Comparison of ENCODE assay signal across 9 mouse cellular contexts in the genomic region with DNA sequence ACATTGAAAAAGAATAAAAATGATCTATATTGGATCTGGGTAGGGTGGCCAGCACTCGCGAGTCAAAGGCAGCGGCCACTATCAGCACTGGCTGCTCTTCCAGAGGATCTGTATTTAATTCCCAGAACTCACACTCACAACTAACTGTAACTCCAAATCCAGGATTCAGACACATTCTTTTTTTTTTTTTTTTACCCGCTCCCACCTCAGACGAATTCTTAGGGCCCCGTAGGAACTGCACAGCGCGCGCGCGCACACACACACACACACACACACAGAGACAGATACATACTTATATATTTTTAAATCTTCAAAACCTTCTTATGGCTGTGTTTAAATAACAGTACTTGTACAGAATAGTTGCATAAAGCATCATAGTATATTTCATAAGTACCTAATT. TPM values are rescaled to one million over a fixed set of nuclear protein-coding genes. Genes with fewer than 3 reads are reported as not detected.
DNase-seq lines count a peak whose midpoint lies in the region; ATAC-seq and TF ChIP-seq lines count a peak whose summit lies in the region.
"Had no signal": no experiment of that assay in that cellular context is flagged by ENCODE, and none has a peak within 500 bp of the region (broad histone marks: within the 10 kb centered on the region; RNA-seq: fewer than 3 reads in every experiment).

No protein-coding gene starts in this region.

- H3K4me3 ChIP-seq in kidney, embryonic 16.5 days (ENCODE audit: low read length): peak overlapping the region; percentile 99
- peak overlapping the region; percentile 100 for H3K4me3 ChIP-seq in G1E (ENCODE audit: low read depth, low read length)
- H3K4me3 ChIP-seq in forebrain, embryonic 10.5 days: peak overlapping the region; percentile 87
- H3K4me3 ChIP-seq in limb, embryonic 15.5 days: peak overlapping the region; percentile 79
- peak overlapping the region; percentile 95 for H3K4me3 ChIP-seq in stomach, embryonic 14.5 days (ENCODE audit: low read depth, low read length)

- H3K9me3 ChIP-seq in kidney, embryonic 16.5 days (ENCODE audit: low read length): no peaks in the 10 kb centered on the region
- H3K9me3 ChIP-seq in G1E (replicated peaks): no peaks in the 10 kb centered on the region
- H3K9me3 ChIP-seq in forebrain, embryonic 10.5 days: no peaks in the 10 kb centered on the region
- H3K9me3 ChIP-seq in limb, embryonic 15.5 days: no peaks in the 10 kb centered on the region
- H3K9me3 ChIP-seq in stomach, embryonic 14.5 days (ENCODE audit: control insufficient read depth, low read depth, low read length): no peaks in the 10 kb centered on the region

- peak; percentile 39; the same call in 1 of the 2 replicates for ATAC-seq in kidney, embryonic 16.5 days (ENCODE audit: low FRiP score, low TSS enrichment)
- no peak for ATAC-seq in G1E (ENCODE audit: extremely low read depth, insufficient number of reproducible peaks, low FRiP score, poor library complexity, severe bottlenecking)
- no peak for ATAC-seq in limb, embryonic 15.5 days (ENCODE audit: insufficient number of reproducible peaks, low FRiP score, low TSS enrichment, low read depth)
- ATAC-seq in stomach, embryonic 14.5 days (ENCODE audit: insufficient number of reproducible peaks, insufficient read depth, low FRiP score, low read depth): no peak

- H3K27me3 ChIP-seq in kidney, embryonic 16.5 days (ENCODE audit: insufficient read depth, low read length): no peaks in the 10 kb centered on the region
- no peaks in the 10 kb centered on the region for H3K27me3 ChIP-seq in G1E (ENCODE audit: insufficient read depth, low read length)
- no peaks in the 10 kb centered on the region for H3K27me3 ChIP-seq in forebrain, embryonic 10.5 days (ENCODE audit: poor library complexity, severe bottlenecking)
- H3K27me3 ChIP-seq in limb, embryonic 15.5 days: no peaks in the 10 kb centered on the region
- H3K27me3 ChIP-seq in stomach, embryonic 14.5 days (ENCODE audit: control insufficient read depth, insufficient read depth, low read length): no peaks in the 10 kb centered on the region

- H3K27ac ChIP-seq in kidney, embryonic 16.5 days (ENCODE audit: low read length): peak overlapping the region; percentile 92
- H3K27ac ChIP-seq in forebrain, embryonic 10.5 days: peak overlapping the region; percentile 97
- H3K27ac ChIP-seq in limb, embryonic 15.5 days: peak overlapping the region; percentile 94
- peak overlapping the region; percentile 66; the same call in 1 of the 2 replicates for H3K27ac ChIP-seq in stomach, embryonic 14.5 days (ENCODE audit: low read length)

- H3K4me1 ChIP-seq in kidney, embryonic 16.5 days (ENCODE audit: insufficient read depth, low read length): peaks cover 23% of the 10 kb centered on the region
- peaks cover 35% of the 10 kb centered on the region for H3K4me1 ChIP-seq in G1E (ENCODE audit: insufficient read depth, low read depth, low read length)
- H3K4me1 ChIP-seq in forebrain, embryonic 10.5 days: peaks cover 28% of the 10 kb centered on the region
- peaks cover 17% of the 10 kb centered on the region for H3K4me1 ChIP-seq in limb, embryonic 15.5 days
- peaks cover 10% of the 10 kb centered on the region for H3K4me1 ChIP-seq in stomach, embryonic 14.5 days (ENCODE audit: control insufficient read depth, insufficient read depth, low read length)

- H3K36me3 ChIP-seq in kidney, embryonic 16.5 days (ENCODE audit: insufficient read depth, low read length): peaks cover 9% of the 10 kb centered on the region; the same call in 1 of the 2 replicates
- H3K36me3 ChIP-seq in G1E (replicated peaks): peaks cover 38% of the 10 kb centered on the region
- H3K36me3 ChIP-seq in forebrain, embryonic 10.5 days (replicated peaks): peaks cover 27% of the 10 kb centered on the region
- peaks cover 19% of the 10 kb centered on the region for H3K36me3 ChIP-seq in limb, embryonic 15.5 days
- peaks cover 15% of the 10 kb centered on the region for H3K36me3 ChIP-seq in stomach, embryonic 14.5 days (ENCODE audit: control insufficient read depth, insufficient read depth, low read length)

- WGBS in kidney, embryonic 16.5 days: 23% methylated on average over 11 of the region's 11 CpGs
- 41% methylated on average over 11 of the region's 11 CpGs for WGBS in forebrain, embryonic 10.5 days
- WGBS in limb, embryonic 15.5 days: 33% methylated on average over 11 of the region's 11 CpGs
- 27% methylated on average over 11 of the region's 11 CpGs for WGBS in stomach, embryonic 14.5 days

- peak overlapping the region; percentile 77 for H3K4me2 ChIP-seq in kidney, embryonic 16.5 days (replicated peaks; ENCODE audit: low read depth, low read length)
- H3K4me2 ChIP-seq in limb, embryonic 15.5 days: peak overlapping the region; percentile 68
- peak overlapping the region; percentile 79 for H3K4me2 ChIP-seq in stomach, embryonic 14.5 days (replicated peaks; ENCODE audit: low read depth, low read length)

- peak overlapping the region; percentile 94 for H3K9ac ChIP-seq in kidney, embryonic 16.5 days (replicated peaks; ENCODE audit: low read length)
- peak overlapping the region; percentile 88 for H3K9ac ChIP-seq in limb, embryonic 15.5 days
- peak overlapping the region; percentile 87 for H3K9ac ChIP-seq in stomach, embryonic 14.5 days (replicated peaks; ENCODE audit: low read depth, low read length)

- no peak for DNase-seq in kidney, postnatal 4 days
- DNase-seq in G1E (ENCODE audit: low spot score): no peak
- no peak for DNase-seq in forebrain, embryonic 10.5 days (ENCODE audit: extremely low spot score, low spot score)
- no peak for DNase-seq in cerebellum, adult 9-11 months
- DNase-seq in kidney, adult 11 months: no peak

- TF ChIP-seq CTCF in G1E (IDR thresholded peaks at IDR 0.05; ENCODE audit: low read depth, low read length): no peak

RNA-seq across cellular contexts. Expression of a gene that starts 0.6 kb away (rescaled TPM):
- 61.4 and 62.3 TPM in 2 replicates for polyA plus RNA-seq in kidney, embryonic 16.5 days (2015; fragmentation: Nextera tagmentation; extraction: Ambion mirVana)
- total RNA-seq in G1E (2014; fragmentation: Nextera tagmentation) (27.8 and 29.8 TPM in 2 replicates), G1E (2017) (17.8 and 23.8 TPM in 2 replicates)
- 40.7 and 43.6 TPM in 2 replicates for polyA plus RNA-seq in G1E (2012)
- polyA plus RNA-seq in forebrain, embryonic 10.5 days (2016; fragmentation: Nextera tagmentation; extraction: Ambion mirVana): 59.0 and 63.1 TPM in 2 replicates
- 48.7 and 50.0 TPM in 2 replicates for polyA plus RNA-seq in limb, embryonic 15.5 days (2015; fragmentation: Nextera tagmentation; extraction: Ambion mirVana)
- 45.7 and 45.9 TPM in 2 replicates for polyA plus RNA-seq in stomach, embryonic 14.5 days (2014; fragmentation: Nextera tagmentation; extraction: Ambion mirVana)

RNA-seq across cellular contexts. Expression of a gene that starts 0.6 kb away (rescaled TPM):
- polyA plus RNA-seq in kidney, embryonic 16.5 days (2015; fragmentation: Nextera tagmentation; extraction: Ambion mirVana): 30.1 and 32.8 TPM in 2 replicates
- total RNA-seq in G1E (2014; fragmentation: Nextera tagmentation): 32.8 and 36.6 TPM in 2 replicates
- 35.3 and 35.4 TPM in 2 replicates for total RNA-seq in G1E (2017)
- polyA plus RNA-seq in G1E (2012): 1.2 and 1.9 TPM in 2 replicates
- polyA plus RNA-seq in forebrain, embryonic 10.5 days (2016; fragmentation: Nextera tagmentation; extraction: Ambion mirVana): 33.0 and 34.8 TPM in 2 replicates
- 27.3 and 28.9 TPM in 2 replicates for polyA plus RNA-seq in limb, embryonic 15.5 days (2015; fragmentation: Nextera tagmentation; extraction: Ambion mirVana)
- 35.3 and 35.4 TPM in 2 replicates for polyA plus RNA-seq in stomach, embryonic 14.5 days (2014; fragmentation: Nextera tagmentation; extraction: Ambion mirVana)

RNA-seq across cellular contexts. Expression of a gene that starts 15.7 kb away (rescaled TPM):
- 0.68 and 0.82 TPM in 2 replicates for polyA plus RNA-seq in kidney, embryonic 16.5 days (2015; fragmentation: Nextera tagmentation; extraction: Ambion mirVana)
- total RNA-seq in G1E (2014; fragmentation: Nextera tagmentation) (not detected in 2 replicates), G1E (2017) (0.38 TPM in 1 of 2 replicates, not detected in the other)
- 0.99 and 1.4 TPM in 2 replicates for polyA plus RNA-seq in G1E (2012)
- 0.21 and 0.82 TPM in 2 replicates for polyA plus RNA-seq in forebrain, embryonic 10.5 days (2016; fragmentation: Nextera tagmentation; extraction: Ambion mirVana)
- 0.66 TPM in 1 of 2 replicates, not detected in the other for polyA plus RNA-seq in limb, embryonic 15.5 days (2015; fragmentation: Nextera tagmentation; extraction: Ambion mirVana)
- 0.90 TPM in 1 of 2 replicates, not detected in the other for polyA plus RNA-seq in stomach, embryonic 14.5 days (2014; fragmentation: Nextera tagmentation; extraction: Ambion mirVana)
- total RNA-seq: neutrophil, adult 5-6 weeks had no signal

RNA-seq across cellular contexts. Expression of a gene that starts 18.1 kb away (rescaled TPM):
- 10.1 and 11.3 TPM in 2 replicates for polyA plus RNA-seq in kidney, embryonic 16.5 days (2015; fragmentation: Nextera tagmentation; extraction: Ambion mirVana)
- total RNA-seq in G1E (2014; fragmentation: Nextera tagmentation) (60.0 and 61.2 TPM in 2 replicates), G1E (2017) (45.2 and 48.0 TPM in 2 replicates)
- polyA plus RNA-seq in G1E (2012): 53.2 and 85.2 TPM in 2 replicates
- 6.5 and 6.7 TPM in 2 replicates for polyA plus RNA-seq in forebrain, embryonic 10.5 days (2016; fragmentation: Nextera tagmentation; extraction: Ambion mirVana)
- polyA plus RNA-seq in limb, embryonic 15.5 days (2015; fragmentation: Nextera tagmentation; extraction: Ambion mirVana): 10.4 and 10.8 TPM in 2 replicates
- polyA plus RNA-seq in stomach, embryonic 14.5 days (2014; fragmentation: Nextera tagmentation; extraction: Ambion mirVana): 7.1 and 11.9 TPM in 2 replicates

RNA-seq across cellular contexts. Expression of a gene that starts 31.9 kb away (rescaled TPM):
- 0.86 and 0.96 TPM in 2 replicates for polyA plus RNA-seq in kidney, embryonic 16.5 days (2015; fragmentation: Nextera tagmentation; extraction: Ambion mirVana)
- total RNA-seq in G1E (2014; fragmentation: Nextera tagmentation): 2.5 and 4.3 TPM in 2 replicates
- 1.5 and 1.8 TPM in 2 replicates for total RNA-seq in G1E (2017)
- polyA plus RNA-seq in G1E (2012): 0.65 and 0.69 TPM in 2 replicates
- polyA plus RNA-seq in forebrain, embryonic 10.5 days (2016; fragmentation: Nextera tagmentation; extraction: Ambion mirVana): 0.87 and 0.88 TPM in 2 replicates
- polyA plus RNA-seq in limb, embryonic 15.5 days (2015; fragmentation: Nextera tagmentation; extraction: Ambion mirVana): 0.36 and 0.45 TPM in 2 replicates
- polyA plus RNA-seq in stomach, embryonic 14.5 days (2014; fragmentation: Nextera tagmentation; extraction: Ambion mirVana): 1.2 and 1.6 TPM in 2 replicates
